Mouse (Mus musculus) ES-E14 (cell line): Measurements from ENCODE around the gene Ptpa. TPM values are rescaled to one million over a fixed set of nuclear protein-coding genes. Genes with fewer than 3 reads are reported as not detected.

Experiments used
- DNase-seq: peaks from one replicate; pipeline ENCODE4 v3.0.0-alpha.2; 2013; ENCODE audit warnings: low read depth, low spot score
- H3K27ac ChIP-seq: 2 replicates; pipeline ENCODE4 v1.5.1; 2012; ENCODE audit warnings: low read depth, mild to moderate bottlenecking, low read length, moderate library complexity, mixed read lengths; ENCODE audit not compliant: poor library complexity, insufficient read depth, severe bottlenecking
- H3K36me3 ChIP-seq: 2 replicates; pipeline ENCODE4 v1.6.1; 2012; ENCODE audit warnings: mild to moderate bottlenecking, low read length, moderate library complexity, mixed read lengths; ENCODE audit not compliant: control insufficient read depth, poor library complexity, insufficient read depth, severe bottlenecking
- H3K4me1 ChIP-seq, 2 experiments: fragments of 150-350 bp in 1 of 2; sonication (generic) in 1 of 2; 2 replicates each; pipeline ENCODE4 v1.6.1; 2012; ENCODE audit warnings: low read length in 2 of 2, mild to moderate bottlenecking in 1 of 2, mixed read lengths in 1 of 2; ENCODE audit not compliant: control insufficient read depth in 2 of 2, insufficient read depth in 2 of 2, poor library complexity in 1 of 2
- H3K4me3 ChIP-seq, 2 experiments: fragments of 150-350 bp in 1 of 2; sonication (generic) in 1 of 2; 2 replicates each; pipeline ENCODE4 v1.5.1; 2012; ENCODE audit warnings: low read length in 2 of 2, low read depth in 1 of 2, mild to moderate bottlenecking in 1 of 2, mixed read lengths in 1 of 2; ENCODE audit not compliant: insufficient read depth in 1 of 2, poor library complexity in 1 of 2, severe bottlenecking in 1 of 2
- H3K9ac ChIP-seq: 2 replicates; pipeline ENCODE4 v1.6.1; 2012; ENCODE audit warnings: low read depth, mild to moderate bottlenecking, low read length, mixed read lengths; ENCODE audit not compliant: poor library complexity, insufficient read depth, severe bottlenecking
- H3K9me3 ChIP-seq: fragments of 150-350 bp; sonication (generic); 2 replicates; pipeline ENCODE4 v1.6.1; 2012; ENCODE audit warnings: low read depth, mild to moderate bottlenecking, low read length; ENCODE audit not compliant: control insufficient read depth, insufficient read depth
- CHD2 ChIP-seq: IDR thresholded peaks from 2 replicates; pipeline ENCODE4 v1.6.1; 2014; ENCODE audit warnings: mild to moderate bottlenecking, low read depth, low read length, inconsistent platforms
- HCFC1 ChIP-seq: IDR thresholded peaks from 2 replicates; pipeline ENCODE4 v1.6.1; 2012; ENCODE audit warnings: low read length, inconsistent platforms, borderline replicate concordance; ENCODE audit not compliant: insufficient read depth
- MAFK ChIP-seq: IDR thresholded peaks from 2 replicates; pipeline ENCODE4 v1.6.1; 2014; ENCODE audit warnings: mild to moderate bottlenecking, low read depth, low read length, inconsistent platforms; ENCODE audit not compliant: insufficient read depth
- ZC3H11A ChIP-seq: IDR thresholded peaks from 2 replicates; pipeline ENCODE4 v1.6.1; 2012; ENCODE audit warnings: low read depth, mild to moderate bottlenecking, inconsistent platforms, low read length, borderline replicate concordance
- ZNF384 ChIP-seq: IDR thresholded peaks from 2 replicates; pipeline ENCODE4 v1.6.1; 2012; ENCODE audit warnings: low read depth, low read length, inconsistent platforms
- in situ Hi-C, 2 experiments: fragments of 600-800 bp; cut with MboI; formaldehyde crosslinking; loops; one replicate each; pipeline ENCODE4 v1.15.1; 2025; ENCODE audit warnings: low sequenced_read_pairs in 2 of 2, inconsistent platforms in 1 of 2; ENCODE audit not compliant: unreplicated experiment in 2 of 2
- total RNA-seq: library from RNA; depleted of rRNA; stranded (reverse); fragments of 300-350 nt; gene quantifications from 2 replicates; pipeline ENCODE4 v1.2.3, GENCODE M21; 2012

The Ptpa gene
- total RNA-seq, 1 experiment = 97.9 TPM

DNA sequence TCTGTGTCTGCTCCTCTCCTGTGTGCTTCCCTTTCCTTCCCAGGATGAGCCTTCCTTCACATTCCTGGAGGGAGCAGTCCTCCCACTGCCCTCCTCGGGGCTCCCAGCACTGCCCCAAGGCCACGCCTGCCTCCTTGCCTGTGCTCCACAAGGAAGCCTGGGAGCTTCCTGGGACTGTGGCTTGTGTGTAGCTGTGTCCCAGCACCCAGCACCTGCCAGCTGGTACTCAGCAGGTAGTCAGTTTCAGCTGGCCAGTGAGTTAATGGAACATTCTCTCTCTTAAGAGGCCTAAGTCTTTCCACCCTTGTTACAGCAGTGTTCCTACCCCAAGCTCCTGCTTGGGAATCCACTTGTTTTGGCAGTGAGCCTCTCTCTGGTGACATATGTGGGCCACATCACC, 13.0 kb upstream of the Ptpa start:
- Histone ChIP-seq H3K9me3 (no peaks in the 10 kb centered on the region), H3K4me1 (peaks cover 4 to 32% of the 10 kb centered on the region in 2 experiments), H3K27ac (no peak overlapping the region), H3K9ac (no peak overlapping the region), H3K36me3 (peaks cover 11% of the 10 kb centered on the region), H3K4me3 (no peak overlapping the region)
- DNase-seq = no peak
- in situ Hi-C loops = no loop called here
- TF ChIP-seq HCFC1 (no peak), MAFK (no peak), ZNF384 (no peak)

DNA sequence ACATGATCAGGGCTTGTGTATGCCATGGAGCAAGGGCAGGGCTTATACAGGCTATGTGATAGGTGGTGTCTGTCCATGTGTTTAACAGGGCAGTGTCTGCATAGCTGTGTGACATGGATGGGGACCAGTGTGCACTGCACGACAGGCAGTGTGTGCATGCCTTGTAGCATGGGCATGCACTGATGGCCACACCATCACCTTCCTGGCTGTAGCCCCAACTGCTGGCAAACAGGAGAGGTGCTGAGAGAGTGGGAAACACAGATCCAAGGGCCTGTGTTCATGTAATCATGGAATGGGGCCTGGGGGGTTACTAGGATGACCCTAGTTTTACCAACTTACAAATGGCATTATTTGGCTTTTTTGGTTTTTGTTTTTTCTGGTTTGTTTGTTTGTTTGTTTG, 12.0 kb upstream of the Ptpa start:
- H3K36me3 ChIP-seq = peaks cover 2% of the 10 kb centered on the region; the same call in 1 of the 2 replicates
- no peak for DNase-seq
- no peaks in the 10 kb centered on the region for H3K9me3 ChIP-seq
- in situ Hi-C loops = no loop called here
- H3K9ac ChIP-seq = no peak overlapping the region
- no peak overlapping the region for H3K27ac ChIP-seq
- TF ChIP-seq ZC3H11A (no peak), MAFK (no peak), CHD2 (no peak), ZNF384 (no peak), HCFC1 (no peak)
- no peak overlapping the region for H3K4me3 ChIP-seq
- H3K4me1 ChIP-seq = peaks cover 2 to 24% of the 10 kb centered on the region in 2 experiments

DNA sequence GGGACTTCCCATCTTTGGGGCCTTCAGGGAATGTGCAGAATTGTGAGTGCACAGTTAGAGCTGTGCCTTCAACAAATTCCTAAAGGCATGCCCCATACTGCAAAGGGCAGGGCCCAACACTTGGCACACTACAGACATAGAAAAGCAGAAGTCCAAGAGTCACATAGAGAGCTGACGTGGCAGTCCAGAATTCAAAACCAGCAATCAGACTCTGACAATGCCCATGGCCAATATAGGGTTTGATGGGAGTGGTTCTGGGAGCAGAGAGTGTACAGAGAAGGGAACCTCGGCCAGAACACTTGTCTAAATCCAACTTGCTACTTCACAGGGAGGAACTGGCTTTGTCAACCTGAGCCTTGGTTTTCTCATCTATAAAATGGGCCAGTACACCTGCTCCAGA, 8.6 kb upstream of the Ptpa start:
- Histone ChIP-seq H3K4me1 (peaks cover 0 to 11% of the 10 kb centered on the region in 2 experiments; a peak in 1 of 4 replicates), H3K9me3 (no peaks in the 10 kb centered on the region), H3K36me3 (peaks cover 2% of the 10 kb centered on the region; the same call in 1 of the 2 replicates), H3K4me3 (no peak overlapping the region), H3K9ac (no peak overlapping the region), H3K27ac (no peak overlapping the region)
- in situ Hi-C loops = no loop called here
- TF ChIP-seq ZC3H11A (no peak), HCFC1 (no peak), MAFK (no peak), ZNF384 (no peak), CHD2 (no peak)
- no peak for DNase-seq

DNA sequence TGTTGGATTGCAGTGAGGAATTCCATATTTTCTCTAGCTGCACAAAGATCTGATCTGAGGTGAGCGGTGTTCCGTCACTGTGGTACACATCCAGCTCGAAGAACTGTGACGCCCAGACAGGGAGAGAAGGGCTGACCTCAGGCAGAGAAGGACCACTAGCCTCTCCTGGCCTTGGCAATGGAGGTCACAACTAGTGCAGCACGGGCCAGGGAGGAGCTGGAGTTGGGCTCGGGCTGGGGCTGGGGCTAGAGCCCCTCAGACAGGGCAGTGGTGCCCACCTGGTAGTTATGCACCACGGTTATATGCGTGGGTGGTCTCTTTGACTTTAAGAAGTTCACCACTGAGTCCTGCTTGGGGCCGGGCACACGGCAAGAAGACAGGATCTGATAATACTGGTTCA, 8.1 kb upstream of the Ptpa start:
- peaks cover 3% of the 10 kb centered on the region; the same call in 1 of the 2 replicates for H3K36me3 ChIP-seq
- in situ Hi-C loops = no loop called here
- DNase-seq = no peak
- no peak overlapping the region for H3K27ac ChIP-seq
- H3K4me3 ChIP-seq = no peak overlapping the region
- no peaks in the 10 kb centered on the region for H3K9me3 ChIP-seq
- peaks cover 0 to 11% of the 10 kb centered on the region in 2 experiments; a peak in 1 of 4 replicates for H3K4me1 ChIP-seq
- no peak overlapping the region for H3K9ac ChIP-seq
- TF ChIP-seq HCFC1 = no peak
- TF ChIP-seq ZNF384 = no peak

DNA sequence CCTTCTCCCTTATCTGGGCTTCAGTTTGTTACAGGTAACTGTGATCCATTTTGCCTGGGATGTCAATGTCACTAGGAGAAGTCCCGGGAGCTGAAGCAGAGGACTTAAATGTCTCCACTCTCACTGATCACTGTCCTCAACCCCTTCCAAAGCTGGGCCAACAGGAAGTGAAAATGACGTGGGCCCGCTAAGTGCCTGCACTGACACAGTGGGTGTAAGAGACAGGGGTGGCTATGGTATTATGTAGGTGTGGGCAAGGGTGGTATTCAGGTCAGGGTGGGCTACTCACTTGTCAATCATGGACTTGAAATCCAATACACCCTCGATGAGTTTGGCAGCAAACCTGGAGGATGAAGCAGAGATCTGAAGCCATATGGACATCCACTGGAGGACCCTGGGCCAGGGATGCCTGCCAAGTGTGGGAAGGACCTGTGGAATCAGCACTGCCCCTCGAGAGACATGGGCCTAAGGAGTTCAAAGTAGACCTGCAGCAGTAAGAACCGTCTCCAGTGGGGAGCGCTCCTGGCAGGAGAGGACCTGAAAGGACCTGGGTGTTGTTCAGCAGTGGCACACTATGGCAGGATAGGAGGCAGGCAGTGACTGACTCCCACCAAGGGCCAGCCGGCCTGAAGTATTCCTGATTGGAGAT, 7.3 kb upstream of the Ptpa start:
- Histone ChIP-seq H3K36me3 (peaks cover 5% of the 10 kb centered on the region; the same call in 1 of the 2 replicates), H3K4me1 (peaks cover 0 to 11% of the 10 kb centered on the region in 2 experiments; a peak in 1 of 4 replicates), H3K27ac (no peak overlapping the region), H3K9ac (no peak overlapping the region), H3K9me3 (no peaks in the 10 kb centered on the region), H3K4me3 (no peak overlapping the region)
- in situ Hi-C loops = no loop called here
- no peak for DNase-seq
- TF ChIP-seq CHD2 = no peak
- no peak for TF ChIP-seq MAFK
- no peak for TF ChIP-seq ZNF384
- no peak for TF ChIP-seq HCFC1
- no peak for TF ChIP-seq ZC3H11A
